Mouse (Mus musculus): ENCODE measurements at regions not wholly inside any gene's neighbourhood (a gene's known extent, or its start where the extent isn't known, plus 50 kb on each side); places are given as distances from the start of the nearest gene placed in this dataset.

- DNase-seq (ENCODE audit: low read depth, low spot score) = no peak
These were observed 190.1 kb upstream of the Hmga2 start for GRCm38 (mm10) chr10:120666202-120666860.

DNA sequence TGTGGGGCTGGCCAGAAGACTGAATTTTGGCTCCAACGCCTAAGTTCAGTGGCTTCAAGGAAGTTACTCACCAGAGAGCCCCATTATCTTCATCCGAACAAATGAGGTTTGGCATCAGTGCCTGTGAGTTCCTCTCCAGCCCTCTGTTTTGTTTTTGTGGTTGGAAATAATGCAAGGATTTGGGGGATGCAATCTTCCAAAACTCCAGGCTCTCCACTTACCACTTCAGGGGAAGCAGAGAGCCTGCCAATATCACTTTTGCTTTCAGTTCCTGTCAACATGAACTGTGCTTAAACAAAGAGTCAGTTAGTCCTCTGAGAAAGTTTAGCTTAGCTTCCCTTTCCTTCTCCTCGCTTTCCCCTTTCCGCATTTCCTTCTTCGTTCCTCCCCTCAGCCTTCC is 189.4 kb upstream of the Hmga2 start:
- DNase-seq (ENCODE audit: low read depth, low spot score) = no peak

DNA sequence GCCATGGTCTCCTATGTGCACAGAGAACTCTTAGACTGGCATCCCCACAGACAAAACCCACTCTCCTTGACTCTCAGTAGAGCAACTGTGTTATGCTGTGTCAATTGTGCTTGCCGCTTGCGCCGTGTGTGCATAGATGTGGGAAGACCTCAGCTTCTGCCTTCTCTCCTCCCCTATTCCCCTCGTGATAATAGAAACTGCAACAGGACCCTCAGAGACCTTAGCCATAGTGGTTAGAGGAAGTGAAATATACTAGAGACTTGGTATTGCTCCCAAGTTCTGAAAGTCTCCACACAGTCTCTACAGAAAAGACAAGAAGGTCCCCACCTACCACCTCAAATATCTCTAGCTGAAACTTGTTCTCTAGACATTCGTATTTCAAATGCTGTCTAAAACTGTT is 188.2 kb upstream of the Hmga2 start:
- no peak for DNase-seq (ENCODE audit: low read depth, low spot score)

DNA sequence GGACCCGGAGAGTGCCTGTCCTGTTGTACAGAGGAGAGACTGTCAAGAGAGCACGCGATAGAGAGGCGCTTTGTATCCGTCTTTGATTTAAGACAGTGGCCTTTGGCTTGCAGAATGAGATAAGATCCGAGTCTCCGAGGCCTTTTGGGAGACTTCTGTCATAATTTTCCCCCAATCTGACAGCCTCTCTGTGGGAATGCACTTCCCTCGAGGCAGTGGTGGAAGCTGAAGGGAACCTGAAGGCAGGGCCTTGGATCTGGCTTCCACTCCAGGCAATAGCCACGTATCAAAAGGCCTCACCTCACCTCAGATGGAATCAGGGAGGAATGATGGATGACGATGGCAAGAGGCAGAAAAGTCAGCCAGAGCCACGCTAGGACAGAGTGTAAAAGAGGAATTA is 187.1 kb upstream of the Hmga2 start:
- no peak for DNase-seq (ENCODE audit: low read depth, low spot score)

DNA sequence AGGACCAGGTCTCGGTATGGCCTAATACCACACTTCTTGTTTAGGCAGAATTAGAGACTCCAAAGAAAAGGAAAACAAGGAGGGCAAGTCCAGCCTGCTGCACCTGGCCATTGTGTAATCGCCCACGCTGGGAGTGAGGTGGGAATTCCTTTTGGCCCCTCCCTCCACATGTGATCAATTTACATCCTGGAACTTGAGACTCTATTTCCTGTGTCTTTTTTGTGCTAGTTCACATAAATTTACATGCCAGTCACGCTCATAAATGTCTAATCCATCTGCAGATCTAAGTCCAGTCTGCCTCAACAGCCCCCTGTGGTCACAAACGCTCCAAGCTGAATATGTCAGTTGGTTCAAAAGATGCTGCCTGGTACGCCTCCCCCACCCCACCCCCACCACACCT is 184.2 kb upstream of the Hmga2 start:
- DNase-seq (ENCODE audit: low read depth, low spot score) = no peak

DNA sequence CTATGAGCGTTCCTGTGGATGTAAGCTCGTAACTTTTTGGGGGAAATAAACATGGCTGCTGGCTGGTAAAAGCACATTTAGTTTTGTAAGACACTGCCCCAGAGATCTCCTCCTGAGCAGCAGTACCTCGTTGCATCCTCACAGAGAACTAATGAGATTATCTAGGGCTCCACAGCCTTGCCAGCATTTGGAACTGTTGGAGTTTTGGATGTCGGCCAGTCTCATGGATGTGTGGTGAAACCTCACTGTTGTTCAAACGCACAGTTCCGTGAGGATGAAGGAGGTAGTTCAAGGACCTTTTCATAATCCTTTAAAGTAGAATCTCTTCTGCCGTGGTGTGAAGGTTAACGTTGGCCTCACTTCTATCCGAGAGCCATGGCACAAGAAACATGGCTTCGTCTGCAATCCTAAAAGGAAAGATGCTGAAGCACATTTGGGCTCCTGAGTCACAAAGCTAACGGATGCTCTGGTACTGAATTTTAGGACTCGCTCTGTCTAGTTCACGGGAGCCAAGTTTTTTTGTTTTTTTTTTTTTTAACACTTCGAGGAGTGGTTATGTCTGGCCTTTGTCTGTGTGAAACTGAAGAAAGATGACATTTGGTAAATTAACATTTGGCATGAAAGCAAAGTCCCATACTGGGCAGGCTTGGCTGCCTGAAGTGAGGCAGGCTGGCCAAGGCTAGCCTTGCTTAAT is 179.1 kb upstream of the Hmga2 start:
- DNase-seq (ENCODE audit: low read depth, low spot score) = no peak

DNA sequence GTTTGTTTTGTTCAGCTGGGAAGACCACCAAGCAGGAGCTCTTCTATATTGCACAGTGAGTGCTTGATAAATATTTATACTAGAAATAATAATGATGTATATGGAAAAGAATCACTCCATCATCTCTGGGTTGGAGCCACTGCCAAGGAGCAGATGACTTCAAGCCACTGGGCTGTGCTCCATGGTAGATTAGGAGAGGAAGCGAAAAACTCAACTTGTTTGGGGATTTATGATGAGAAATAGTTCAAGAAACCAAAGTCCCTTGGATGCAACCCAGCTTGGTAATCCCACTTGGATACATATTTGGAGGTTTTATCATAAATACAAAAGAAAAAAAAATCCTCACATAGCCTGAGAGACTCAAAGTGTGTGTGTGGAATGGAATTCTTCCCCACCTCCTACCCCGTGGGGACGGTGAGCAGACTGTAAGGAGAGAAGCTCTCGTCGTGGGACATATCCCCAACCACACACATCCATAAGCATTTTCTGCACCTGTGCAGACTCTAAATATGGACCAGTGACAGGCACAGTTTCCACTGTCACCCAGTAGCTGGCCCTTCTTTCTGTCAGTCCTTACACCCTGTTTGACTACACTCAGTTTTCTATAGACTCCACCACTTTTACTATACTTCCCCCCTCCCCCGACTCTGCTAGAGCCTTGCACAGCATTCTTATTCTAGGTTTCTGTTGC is 176.4 kb upstream of the Hmga2 start:
- no peak for DNase-seq (ENCODE audit: low read depth, low spot score)

DNA sequence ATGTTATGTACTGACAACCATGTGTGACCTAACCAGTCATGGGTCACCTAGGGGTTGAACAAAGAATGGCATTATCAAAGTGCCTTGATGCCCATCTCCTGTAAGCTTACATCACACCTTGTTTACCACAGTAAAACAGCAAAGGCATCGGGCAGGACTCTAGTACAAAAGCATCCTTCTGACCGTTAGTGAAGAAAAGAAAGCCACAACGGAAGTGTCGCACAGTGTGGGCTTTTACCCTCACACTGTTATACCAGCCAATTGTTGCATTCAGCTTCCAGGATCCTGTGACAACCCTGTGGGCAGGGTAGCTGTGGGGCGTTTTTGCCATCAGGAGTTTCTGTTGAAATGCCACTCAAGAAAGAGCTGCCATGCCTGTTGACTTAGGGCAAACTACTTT is 175.6 kb upstream of the Hmga2 start:
- no peak for DNase-seq (ENCODE audit: low read depth, low spot score)

GRCm38 (mm10) chr10:120650336-120650735 is 174.1 kb upstream of the Hmga2 start:
- DNase-seq (ENCODE audit: low read depth, low spot score) = no peak

DNA sequence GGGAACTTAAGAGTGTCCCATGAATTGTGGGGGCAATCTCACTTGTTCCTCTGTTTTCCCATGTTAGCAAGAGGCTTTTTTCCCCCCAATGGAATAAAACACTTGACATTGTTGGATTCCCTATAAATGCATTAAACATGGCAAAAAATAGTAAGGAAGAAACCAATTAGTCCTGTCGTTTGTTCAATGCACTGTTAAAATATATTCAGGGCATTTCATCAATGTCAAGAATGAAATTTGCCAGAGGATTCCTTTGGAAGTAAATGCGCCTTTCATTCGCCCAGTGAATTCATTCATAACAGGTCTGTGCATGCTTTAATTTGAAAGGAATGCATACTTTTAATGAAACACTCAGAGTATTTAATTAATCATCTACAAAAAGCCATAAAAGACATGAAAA is 172.5 kb upstream of the Hmga2 start:
- no peak for DNase-seq (ENCODE audit: low read depth, low spot score)

DNA sequence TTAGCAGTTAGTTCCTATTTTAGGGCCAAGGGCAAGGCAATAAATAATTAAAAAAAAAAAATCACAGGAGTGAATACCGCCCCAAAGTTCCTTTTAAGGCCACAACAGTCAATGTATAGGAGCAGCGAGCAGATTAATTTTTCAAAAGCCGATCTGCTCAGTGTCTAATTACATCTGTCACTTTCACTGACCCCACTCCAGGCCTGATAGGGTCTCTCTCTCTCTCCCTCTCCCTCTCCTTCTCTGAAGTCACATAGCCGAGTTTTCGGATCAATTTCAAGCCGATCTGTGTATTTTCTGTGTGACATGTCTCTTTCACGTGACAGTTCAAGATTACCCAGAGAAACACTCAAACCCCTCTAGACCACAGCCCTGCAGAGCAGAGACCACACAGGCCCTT is 171.8 kb upstream of the Hmga2 start:
- no peak for DNase-seq (ENCODE audit: low read depth, low spot score)

- no peak for DNase-seq (ENCODE audit: low read depth, low spot score)
These were observed 171.1 kb upstream of the Hmga2 start for GRCm38 (mm10) chr10:120647323-120647722.

- no peak for DNase-seq (ENCODE audit: low read depth, low spot score)
These were observed 170.6 kb upstream of the Hmga2 start for GRCm38 (mm10) chr10:120646862-120647311.

- no peak for DNase-seq (ENCODE audit: low read depth, low spot score)
These were observed 164.6 kb upstream of the Hmga2 start for GRCm38 (mm10) chr10:120640847-120641246.

GRCm38 (mm10) chr10:120638316-120638715 is 162.0 kb upstream of the Hmga2 start:
- no peak for DNase-seq (ENCODE audit: low read depth, low spot score)

DNA sequence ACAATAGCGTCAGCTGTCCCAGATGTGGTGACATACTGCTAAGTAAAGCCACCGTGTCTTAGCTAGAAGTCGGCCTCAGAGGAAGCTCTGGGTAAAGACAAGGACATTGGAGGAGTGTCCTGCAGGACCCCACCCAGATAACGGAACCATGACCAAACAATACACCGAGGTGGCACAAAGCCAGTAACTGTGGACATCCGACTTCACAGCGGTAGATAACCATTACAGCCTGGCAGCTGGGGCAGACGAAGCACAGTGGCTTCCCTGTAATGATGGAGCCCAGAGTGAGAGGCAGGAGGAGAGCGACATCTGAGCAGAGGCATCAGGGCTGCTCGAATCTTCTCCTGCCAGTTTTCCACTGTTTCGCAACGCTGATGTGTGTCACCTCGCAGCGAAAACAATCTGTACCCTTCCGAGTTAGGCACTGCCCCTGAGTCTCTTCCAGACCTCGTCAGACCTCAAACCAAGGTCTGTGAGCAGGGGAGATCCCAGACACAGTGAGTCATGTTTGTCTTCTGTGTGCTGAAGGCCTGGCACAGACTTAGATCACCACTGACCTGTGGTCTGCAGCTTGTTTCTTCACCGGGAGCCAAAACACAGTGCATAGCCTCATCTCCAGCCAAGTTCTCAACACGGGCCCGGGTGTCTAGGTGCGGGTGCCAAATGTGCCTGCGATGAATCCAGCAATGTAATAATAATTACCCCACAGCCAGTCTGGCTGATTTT is 159.7 kb upstream of the Hmga2 start:
- no peak for DNase-seq (ENCODE audit: low read depth, low spot score)

DNA sequence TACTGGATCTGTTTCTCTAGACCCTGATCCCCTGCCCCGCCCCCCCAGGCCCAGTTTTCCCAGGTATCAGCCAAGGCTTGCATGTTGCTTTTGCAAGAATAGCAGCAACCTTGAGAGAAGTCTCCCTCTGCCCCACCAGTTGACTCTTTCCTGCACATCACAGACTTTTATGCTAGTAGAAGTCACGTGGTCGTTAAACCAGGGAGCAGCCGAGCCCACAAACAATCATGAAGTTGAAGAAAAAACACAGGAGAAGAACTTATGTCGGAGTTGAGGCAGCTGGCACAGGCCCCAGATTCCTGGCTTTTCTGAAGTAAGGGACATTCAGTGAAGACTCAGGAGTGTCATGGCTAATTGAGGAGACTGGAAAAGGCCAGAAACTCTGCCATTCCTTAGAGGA is 158.9 kb upstream of the Hmga2 start:
- no peak for DNase-seq (ENCODE audit: low read depth, low spot score)

GRCm38 (mm10) chr10:120632071-120632470 is 155.8 kb upstream of the Hmga2 start:
- DNase-seq (ENCODE audit: low read depth, low spot score) = no peak

DNA sequence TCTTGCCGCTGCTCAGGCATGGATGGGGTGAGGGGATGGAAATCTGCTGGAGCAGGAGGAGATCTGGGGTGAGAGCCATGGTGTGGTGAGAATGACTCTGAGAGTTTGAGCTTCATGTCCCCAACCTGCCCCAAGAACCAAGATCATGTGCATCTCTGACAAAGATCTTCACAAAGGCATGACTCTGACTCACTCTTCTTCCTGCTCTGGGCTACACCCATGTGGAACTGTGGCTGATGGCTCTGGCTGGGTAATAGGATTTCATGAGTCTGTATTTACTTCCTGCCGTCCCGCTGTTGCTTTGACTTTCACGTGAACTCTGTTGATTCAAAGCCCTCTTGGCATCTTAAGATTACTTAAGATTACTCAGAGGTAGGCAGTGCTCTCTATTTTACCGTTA is 151.8 kb upstream of the Hmga2 start:
- no peak for DNase-seq (ENCODE audit: low read depth, low spot score)

GRCm38 (mm10) chr10:120625474-120625873 is 149.2 kb upstream of the Hmga2 start:
- no peak for DNase-seq (ENCODE audit: low read depth, low spot score)

DNA sequence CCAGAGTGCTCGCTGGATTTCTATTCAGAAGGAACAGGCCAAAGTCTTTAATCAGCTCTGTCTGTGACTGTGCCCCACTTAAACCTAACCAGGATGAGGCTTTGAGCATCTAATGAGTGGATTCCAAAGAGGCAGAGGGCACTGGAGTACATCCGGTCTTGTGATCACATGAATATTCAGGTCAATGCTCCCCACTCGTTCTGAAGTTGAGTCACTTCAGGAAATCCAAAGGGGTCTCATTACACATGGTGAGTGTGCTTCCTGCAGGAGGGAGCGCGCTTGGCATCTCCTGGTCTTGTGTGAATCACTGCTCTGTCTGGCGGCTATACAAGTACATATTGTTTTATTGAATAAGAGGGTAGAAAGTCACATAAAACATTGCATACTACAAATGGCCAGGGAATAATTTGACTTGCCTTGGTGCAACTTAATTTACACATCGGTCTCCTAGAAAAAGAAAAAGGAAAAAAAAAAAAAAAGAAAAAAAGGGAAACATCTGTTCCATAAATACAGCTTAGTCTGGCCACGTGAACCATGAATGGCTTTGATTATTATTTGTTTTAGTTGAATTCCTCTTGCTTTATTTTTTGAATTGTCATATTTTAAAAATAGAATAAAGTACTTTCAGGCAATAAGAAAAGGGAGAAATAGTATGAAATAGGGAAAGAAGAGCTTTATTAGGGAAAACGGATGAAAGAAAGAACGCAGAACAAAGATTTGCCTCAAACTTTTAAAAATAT is 148.1 kb upstream of the Hmga2 start:
- DNase-seq (ENCODE audit: low read depth, low spot score) = no peak
